Mouse (Mus musculus) retina, postnatal 1 day (tissue): ENCODE data around the gene Efcab12.

ENCODE experiments used
- DNase-seq: peaks from one replicate; pipeline ENCODE4 v3.0.0-alpha.2; 2012

Gene Efcab12

DNA sequence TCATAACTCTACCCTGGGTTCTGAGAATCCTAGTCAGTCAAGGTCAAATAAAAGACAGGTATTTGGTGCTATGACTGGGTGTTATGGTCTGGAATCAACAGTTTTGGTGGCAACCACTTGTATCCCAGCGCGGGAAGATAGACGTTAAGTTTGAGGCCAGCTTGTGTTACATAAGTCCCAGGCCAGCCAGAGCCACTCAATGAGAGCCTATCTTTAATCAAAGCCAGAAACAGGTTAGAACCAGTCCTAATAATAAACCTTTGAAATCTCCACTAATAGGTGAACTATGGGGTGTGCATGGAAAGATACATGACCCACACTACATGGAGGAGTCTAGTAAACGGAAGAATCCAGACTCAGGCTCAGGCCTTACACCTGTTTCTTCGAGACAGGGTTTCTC is 533 bp upstream of the Efcab12 start:
- no peak for DNase-seq

DNA sequence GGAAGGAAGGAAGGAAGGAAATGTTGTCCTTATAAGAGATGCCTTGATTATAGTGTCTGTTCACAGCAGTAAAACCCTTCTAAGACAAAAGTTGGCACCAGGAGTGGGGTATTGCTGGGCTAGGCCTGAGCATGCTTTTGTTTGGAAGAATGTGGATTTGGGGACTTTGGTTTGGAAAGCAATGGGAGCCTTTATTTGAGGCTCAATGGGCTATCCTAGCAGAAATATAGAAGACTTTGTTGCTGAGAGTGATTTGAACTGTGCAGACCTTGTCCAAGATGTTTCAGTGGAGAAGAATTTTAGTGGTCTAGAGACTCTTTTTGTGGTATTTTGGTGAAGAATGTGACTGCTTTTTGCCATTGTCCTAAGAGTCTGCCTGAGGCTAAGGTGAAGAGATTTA is 4.4 kb downstream of the Efcab12 start:
- no peak for DNase-seq

DNA sequence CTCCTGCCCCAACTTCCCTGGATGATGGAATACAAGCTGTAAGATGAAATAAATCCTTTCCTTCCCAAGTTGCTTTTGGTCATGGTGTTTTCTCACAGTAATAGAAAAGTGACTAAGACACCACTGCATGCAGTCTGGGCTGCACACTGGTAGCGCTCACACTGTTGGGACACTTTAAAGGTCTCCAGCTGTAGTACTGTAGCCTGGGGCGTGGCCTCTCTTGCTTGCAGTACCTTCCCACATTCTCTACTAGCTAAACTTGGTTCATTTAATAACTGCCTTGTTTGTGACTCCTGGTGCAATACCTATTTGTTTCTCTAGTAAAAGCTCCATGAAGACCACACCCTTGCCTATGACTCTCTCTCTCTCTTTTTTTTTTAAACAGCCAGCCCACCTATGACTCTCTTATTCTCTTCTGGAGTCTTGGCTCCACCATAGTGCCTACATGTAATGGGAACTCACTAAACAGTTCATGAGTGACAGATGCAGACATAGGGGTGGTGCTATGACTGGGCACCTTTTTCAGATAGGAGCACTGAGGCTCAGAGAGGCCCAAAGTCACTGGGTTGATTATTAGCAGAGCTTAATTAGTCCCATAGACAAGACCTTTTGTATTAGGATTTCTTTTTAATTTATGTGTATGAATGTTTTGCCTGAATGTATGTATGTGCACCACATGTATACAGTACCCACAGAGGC is 5.9 kb downstream of the Efcab12 start:
- DNase-seq = no peak

DNA sequence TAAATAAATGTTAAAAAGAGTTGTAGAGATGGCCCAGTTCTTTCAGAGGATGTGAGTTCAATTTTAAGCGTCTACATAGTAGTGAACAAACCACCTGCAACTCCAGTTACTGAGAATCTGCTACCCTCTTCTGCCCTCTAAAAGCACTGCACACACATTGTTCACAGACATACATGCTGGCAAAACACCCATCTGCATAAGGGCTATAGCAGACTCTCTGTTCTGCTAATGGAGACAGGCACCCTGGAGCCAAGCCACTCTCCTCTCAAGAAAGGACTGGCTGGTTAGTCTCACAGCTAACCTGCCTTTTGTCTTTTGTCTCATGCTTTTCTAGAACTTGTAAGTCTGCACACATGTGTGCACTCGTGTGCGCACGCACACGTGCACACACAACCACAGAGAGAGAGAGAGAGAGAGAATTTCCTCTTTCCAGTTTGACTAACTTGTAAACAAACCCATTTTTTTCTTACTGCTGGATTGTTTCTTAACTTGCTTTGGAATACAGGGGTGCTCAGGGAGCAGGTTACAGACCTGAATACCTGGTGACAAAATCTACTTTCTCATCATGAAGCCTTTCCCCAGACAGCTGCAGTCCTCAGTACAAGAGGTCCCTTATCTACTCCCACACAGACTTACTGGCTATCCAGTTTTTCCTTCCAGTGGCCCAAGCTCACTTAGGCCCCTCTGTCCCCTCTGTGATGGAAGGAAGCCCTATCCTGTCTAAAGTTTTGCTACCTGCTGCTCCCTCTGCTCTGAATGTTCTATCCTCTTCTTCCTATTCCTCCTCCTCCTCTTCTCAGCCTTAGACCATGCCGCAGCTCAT is 7.2 kb downstream of the Efcab12 start:
- DNase-seq = no peak

DNA sequence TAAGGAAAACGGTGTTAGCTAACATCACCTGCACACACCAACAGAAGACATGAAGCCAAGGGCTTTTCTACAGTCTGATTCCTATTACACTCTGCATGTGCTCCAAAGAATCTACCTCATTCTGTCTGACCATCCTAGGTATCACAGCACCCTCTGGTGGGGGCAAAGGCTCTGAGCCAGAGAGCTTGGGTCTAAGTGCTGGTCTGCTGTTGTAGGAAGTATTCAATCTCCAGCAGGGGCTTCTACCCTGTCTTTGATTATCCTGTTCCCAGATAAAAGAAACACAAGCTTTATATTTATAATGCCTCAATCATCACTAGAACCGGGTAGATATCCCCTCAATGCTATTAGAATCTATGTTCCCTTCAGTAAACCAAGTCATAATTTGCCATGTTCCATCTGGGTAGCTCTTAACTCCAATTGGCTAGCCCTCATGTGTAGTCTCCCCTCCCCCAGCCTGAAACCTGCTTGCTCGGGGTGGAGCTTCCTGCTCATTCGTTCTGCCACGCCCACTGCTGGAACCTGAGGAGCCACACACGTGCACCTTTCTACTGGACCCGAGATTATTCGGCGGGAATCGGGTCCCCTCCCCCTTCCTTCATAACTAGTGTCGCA is 14.3 kb downstream of the Efcab12 start:
- DNase-seq = peak; percentile 82

DNA sequence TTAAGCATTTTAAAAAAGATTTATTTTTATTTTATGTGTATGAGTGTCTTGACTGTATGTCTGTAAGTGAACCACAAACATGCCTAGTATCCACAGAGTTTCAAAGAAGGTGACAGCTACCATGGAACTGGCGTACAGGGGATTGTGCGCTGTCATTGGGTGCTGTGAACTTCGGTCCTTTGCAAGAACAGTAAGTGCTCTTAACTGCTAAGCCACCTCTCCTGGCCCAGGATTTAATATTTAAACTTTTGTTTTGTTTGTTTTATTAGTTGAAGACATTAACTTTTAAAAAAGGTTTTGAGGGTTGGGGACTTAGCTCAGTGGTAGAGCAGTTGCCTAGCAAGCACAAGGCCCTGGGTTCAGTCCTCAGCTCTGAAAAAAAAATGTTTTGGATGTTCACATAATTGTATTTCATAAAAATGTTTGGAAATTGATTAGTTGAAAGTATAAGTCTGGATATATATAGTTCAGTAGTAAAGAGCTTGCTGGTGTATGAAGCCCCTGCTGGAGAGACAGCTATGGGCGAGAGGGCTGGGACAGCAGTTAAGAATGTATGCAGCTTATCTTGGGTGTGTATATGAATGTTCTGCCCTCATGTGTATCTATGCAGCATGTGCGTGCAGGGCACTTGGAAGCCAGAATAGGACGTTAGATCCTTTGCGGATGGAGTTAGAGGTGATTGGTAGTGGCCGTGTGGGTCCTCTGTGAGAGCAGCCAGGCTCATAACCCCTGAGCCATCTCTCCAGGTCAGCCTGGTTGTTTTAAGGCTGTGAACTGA is 16.8 kb downstream of the Efcab12 start:
- no peak for DNase-seq

DNA sequence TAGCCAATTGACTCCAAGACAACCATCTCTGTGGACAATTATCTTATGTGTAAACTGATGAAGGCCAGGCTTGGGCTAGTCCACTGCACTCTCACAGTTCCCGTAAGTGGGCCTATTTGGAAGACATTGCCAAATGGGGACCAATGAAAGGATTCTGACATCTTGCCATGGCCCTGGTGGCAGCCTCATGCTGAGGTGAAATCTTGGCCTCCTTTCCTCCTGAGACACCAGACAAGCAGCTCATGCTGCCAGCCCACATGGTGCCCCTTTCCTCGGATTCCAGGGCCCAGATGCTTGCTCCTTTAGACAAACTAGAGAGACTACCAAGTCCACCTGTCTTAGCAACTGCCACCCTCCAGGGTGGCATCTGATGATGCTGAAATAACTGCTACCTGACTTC is 20.1 kb downstream of the Efcab12 start:
- DNase-seq = no peak

DNA sequence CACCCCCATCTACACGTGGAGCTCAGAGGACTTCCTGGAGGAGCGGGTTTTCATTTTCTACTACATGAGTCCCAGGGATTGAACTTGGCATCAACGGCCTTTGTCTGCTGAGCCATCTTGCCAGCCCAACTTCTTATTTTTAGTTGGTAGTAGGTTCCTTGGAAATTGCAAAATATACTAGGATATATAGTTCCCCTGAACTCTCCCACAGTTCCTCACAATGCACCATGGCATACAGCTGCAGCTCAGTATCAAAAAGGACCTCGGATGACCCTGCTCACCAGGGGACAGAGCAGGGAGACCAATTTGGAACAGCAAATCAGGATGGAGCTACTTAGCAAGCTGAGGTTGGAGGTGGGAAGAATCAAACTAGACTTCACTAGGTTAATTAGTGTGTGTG is 23.2 kb downstream of the Efcab12 start:
- no peak for DNase-seq

DNA sequence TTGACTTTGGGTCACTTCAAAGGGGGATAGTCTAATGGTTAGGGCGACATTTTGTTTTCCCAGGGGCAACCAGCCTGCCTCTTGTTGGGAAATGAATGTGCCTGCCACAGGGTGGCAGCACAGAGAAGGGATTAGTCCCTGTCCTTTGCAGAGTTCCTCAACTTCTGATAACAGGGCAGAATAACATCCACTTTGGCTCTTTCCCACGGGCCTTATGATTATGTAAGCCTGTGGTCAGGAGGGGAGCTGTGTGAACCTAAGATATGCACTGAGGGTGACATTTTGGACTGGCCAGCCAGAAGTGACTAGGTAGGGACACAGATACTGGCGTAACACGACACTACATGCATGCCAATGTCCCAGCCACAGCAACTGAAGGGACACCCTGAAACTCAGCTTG is 24.1 kb downstream of the Efcab12 start:
- peak; percentile 77 for DNase-seq

DNA sequence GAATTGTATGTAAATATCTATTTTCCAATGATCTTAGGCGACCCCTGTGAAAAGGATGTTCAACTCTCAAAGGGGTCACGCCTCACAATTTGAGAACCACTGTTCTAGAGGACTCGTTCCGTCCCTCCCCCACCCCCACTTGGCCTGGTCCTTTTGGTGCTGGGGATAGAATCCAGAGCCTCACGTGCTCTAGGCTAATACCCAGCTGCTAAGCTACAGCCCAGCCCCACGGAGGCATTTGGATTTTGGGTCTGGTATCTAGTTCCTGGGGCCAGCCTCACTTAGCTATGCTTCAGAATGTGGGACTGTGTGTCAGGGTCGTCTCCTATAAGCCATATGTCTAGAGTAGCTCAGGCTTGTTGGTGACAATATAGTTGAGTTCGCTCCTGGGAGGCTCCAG is 26.6 kb downstream of the Efcab12 start:
- DNase-seq = no peak

DNA sequence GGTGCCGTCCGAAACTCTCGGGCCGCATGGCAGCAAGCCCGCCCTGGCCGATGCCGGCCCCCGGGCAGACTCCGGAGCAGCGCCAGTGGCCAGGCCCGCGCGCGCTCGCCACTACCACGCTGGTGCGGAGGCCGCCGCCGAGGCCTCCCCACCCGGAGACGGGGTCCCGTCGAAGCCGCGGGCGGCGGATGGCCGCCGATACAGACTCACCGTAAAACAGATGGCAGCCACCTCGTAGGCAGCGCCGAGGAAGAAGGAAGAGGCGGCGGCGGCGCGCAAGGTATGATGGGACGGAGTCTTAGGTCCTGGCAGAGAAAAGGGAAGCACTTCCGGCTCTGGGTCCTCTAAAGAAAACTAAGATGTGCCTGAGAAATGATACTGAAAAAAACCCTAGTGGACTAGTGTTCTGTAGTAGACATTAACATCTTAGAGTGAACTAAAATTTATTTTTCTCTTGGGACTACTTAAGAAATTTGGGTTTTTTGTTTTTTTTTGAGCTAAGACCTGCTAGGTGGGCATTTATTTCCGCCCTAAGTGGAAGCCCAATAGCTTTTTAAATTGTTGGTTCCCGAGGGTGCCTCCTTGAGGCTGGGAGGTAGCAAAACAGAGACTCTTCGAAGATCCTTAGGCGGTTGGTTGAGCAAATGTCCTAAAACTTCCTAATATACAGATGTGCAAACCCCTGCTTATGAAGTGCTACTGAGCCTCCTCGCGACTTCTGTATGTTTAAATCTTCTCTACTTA is 29.6 kb downstream of the Efcab12 start, which contains the start of gene Rpl32:
Rpl32 (minus strand) TSS at position 260 of the 744 bp plus-strand sequence.
- DNase-seq = peak; percentile 98

DNA sequence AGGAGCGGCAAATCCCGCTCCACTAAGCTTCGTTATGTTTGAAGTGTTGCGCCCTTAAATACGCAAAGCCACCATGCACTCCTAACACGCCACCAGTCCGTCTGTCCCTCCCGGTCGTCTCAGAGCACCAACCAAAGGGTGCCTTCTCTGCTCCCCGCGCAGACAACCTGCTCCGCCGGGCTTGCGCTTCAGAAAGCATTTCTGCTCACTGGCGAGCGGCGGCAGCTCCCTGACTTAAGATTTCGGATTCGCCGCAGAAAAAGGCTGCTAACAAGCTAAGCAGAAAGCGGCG is 30.1 kb downstream of the Efcab12 start:
- DNase-seq = no peak

DNA sequence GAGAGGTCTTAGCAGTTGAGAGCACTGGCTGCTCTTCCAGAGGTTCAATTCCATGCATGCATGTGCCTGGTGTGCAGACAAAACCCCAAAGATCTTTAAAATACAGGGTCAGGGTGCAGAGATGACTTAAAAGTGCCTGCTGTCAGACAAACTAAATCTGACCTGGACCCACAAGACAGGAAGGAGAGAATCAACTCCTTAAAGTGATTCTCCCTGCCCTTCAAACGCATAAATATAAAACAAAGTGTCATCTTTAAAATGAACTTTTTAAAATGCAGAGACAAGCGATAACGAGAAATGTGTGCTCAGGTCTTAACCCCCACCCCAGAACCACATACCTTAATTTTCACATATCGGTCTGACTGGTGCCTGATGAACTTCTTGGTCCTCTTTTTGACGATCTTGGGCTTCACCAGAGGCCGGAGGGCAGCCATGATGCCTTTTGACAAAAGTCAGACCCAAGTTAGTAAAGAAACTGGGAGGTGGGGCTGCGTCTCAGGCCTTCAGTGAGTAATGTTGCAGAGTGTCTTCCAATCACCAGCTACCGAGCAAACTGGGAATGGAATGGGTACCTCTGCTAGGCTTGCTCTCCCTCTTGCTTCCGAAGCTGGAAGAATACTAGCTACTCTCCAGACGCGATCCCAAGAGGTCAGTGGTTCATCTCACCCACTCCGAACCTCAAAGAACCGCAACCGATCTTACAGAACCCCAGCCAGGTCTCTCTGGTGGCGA is 30.6 kb downstream of the Efcab12 start:
- no peak for DNase-seq

DNA sequence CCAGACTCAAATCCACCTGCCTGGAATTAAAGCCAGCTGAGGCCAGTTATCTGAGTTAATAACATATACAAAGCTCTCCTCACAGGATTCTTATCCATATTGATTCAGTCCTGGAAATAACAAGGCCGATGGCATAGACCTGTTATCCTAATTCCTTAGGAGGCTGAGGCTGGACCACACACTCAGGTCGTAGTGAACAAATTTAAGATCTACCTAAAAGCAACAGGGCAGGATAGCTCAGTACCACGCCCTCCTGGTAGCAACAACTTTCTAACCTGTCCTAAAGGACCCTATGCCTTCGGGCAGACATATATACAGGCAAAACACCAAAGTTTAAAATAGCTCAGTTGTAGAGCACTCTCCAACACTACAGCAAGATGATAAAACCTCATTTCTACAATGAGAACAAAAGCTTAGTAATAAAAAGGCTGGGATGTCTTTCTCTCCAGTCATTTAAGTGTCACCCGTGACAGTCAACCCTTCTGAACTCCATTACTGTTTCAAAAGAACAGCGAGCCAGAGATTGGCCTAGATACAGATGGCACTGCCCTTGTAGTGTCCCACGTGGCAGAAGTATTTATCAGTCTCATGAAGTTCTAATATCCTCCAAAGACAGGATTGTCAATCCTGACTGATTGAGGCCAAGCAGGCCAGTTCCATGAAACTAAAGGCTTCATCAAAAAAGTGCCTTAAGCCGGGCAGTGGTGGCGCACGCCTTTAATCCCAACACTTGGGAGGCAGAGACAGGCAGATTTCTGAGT is 33.6 kb downstream of the Efcab12 start:
- DNase-seq = no peak

DNA sequence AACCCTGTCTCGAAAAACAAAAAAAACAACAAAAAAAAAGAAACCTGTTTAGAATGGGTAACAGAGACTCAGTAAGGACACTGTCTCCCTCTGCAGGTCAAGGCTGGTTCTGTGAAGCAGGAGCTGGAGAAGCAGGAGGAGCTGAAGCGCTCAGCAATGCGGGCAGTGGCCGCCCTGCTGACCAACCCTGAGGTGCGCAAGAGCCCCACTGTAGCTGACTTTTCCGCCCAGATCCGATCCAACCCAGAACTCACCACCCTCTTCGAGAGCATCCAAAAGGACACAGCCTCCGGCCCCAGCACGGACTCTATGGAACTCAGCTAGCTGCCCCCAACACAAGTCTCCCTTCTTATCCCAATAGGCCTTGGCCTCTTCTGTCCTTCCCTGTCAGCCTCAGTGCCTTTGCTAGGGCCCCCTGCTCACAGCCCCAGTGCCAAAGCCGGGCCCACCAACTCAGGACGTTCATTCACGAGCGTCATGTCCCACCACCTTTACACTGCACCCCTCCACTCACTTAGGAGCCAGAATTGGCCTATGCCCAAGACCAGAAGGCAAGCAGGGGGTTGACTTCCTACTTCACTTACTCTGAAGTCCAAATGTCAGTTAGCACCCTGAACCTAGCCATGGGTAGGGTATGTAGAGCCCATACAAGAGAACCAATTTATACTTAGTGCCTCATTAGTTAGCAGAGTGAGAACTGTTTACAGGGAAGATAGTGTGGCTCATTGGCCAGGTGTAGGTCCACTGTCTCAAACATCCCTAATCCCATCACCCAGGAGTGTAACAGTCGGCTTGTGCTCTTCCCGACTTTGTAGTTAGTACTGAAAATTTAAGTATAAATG is 34.5 kb downstream of the Efcab12 start:
- peak; percentile 78 for DNase-seq

DNA sequence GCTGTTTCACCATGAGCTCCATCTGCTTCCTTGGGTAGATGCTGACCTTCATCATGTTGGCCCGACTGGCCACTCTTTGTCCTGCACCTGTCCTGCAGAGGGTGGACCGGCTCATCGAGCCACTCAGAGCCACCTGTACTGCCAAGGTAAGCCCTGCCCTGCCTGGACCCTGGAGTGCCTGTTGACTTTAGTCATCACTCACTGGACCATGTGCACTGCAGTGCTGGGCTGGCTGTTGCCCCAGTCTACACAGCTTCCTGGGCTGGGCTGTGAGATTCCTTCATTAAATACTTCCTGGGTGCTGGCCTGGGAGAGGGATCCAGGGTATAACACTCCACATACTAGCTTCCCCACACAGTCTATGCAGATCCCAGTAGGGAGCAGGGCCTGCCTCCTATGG is 36.4 kb downstream of the Efcab12 start:
- DNase-seq = no peak

DNA sequence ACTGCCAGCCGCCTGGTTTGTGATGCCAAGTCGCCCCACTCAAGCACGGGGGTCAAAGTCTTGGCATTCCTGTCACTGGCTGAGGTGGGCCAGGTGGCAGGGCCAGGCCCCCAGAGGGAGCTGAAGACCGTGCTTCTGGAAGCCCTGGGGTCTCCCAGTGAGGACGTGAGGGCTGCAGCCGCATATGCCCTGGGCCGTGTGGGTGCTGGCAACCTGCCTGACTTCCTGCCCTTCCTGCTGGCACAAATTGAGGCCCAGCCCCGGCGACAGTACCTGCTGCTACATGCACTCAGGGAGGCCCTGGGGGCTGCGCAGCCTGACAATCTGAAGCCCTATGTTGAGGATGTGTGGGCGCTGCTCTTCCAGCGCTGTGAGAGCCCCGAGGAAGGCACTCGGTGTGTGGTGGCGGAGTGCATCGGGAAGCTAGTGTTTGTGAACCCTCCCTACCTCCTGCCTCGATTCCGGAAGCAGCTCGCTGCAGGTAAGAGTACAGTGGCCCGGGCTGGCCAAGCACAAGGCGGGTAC is 45.5 kb downstream of the Efcab12 start:
- DNase-seq = no peak

DNA sequence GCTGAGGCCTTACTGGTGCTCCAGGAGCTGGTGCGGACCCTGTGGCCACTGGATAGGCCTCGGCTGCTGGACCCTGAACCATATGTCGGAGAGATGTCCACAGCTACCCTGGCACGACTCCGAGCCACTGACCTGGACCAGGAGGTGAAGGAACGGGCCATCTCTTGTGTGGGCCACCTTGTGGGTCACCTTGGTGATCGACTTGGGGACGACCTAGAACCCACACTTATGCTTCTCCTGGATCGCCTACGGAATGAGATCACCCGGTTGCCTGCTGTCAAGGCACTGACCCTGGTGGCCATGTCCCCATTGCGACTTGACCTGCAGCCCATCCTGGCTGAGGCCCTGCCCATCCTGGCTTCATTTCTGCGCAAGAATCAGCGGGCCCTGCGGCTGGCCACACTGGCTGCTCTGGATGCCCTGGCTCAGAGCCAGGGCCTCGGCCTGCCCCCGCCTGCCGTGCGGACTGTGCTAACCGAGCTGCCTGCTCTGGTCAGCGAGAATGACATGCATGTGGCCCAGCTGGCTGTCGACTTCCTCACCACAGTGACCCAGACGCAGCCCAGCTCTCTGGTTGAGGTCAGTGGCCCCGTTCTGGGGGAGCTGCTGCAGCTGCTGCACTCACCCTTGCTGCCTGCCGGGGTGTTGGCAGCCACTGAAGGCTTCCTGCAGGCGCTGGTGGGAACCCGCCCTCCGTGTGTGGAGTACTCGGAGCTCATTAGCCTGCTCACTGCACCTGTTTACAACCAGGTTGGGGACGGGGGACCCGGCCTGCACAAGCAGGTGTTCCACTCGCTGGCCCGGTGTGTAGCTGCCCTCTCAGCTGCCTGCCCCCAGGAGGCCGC is 46.1 kb downstream of the Efcab12 start:
- DNase-seq = no peak

DNA sequence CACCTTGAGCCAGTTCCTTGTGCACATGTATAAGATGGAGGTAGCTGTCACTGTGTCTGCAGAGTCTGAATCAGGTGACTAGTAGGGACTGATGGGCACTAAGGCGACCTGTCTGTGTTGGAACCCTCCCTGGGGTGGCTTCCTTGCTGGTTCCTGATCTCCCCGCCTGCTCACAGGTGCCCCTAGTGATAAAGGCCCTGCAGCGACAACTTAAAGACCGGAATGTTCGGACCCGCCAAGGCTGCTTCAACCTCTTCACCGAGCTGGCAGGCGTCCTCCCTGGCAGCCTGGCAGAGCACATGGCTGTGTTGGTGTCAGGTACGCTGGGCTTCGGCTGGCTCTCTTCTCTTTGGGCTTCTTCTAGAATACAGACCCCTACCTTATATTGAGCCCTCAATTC is 47.2 kb downstream of the Efcab12 start:
- no peak for DNase-seq
